In genomic region chr1:172148279-172148954, GRCm38 (mm10) we compare ENCODE assay signal across 8 mouse cellular contexts. TPM values are rescaled to one million over a fixed set of nuclear protein-coding genes. Genes with fewer than 3 reads are reported as not detected.
DNase-seq lines count a peak whose midpoint lies in the region; ATAC-seq lines count a peak whose summit lies in the region.

No protein-coding gene starts in this region.

- peak overlapping the region; percentile 89 for H3K9ac ChIP-seq in intestine, embryonic 15.5 days
- H3K9ac ChIP-seq in limb, embryonic 13.5 days, result peak overlapping the region; percentile 100
- peak overlapping the region; percentile 96 for H3K9ac ChIP-seq in midbrain, embryonic 12.5 days (replicated peaks)
- H3K9ac ChIP-seq in stomach, embryonic 14.5 days (replicated peaks; ENCODE audit: low read depth, low read length), result peak overlapping the region; percentile 99

- H3K36me3 ChIP-seq in intestine, embryonic 15.5 days, result peaks cover 15% of the 10 kb centered on the region
- H3K36me3 ChIP-seq in limb, embryonic 13.5 days, result peaks cover 35% of the 10 kb centered on the region
- peaks cover 28% of the 10 kb centered on the region for H3K36me3 ChIP-seq in midbrain, embryonic 12.5 days
- H3K36me3 ChIP-seq in stomach, embryonic 14.5 days (ENCODE audit: control insufficient read depth, insufficient read depth, low read length), result peaks cover 17% of the 10 kb centered on the region

- peak; percentile 38 for DNase-seq in layer of hippocampus, adult 11-12 months (ENCODE audit: low spot score)
- no peak for DNase-seq in layer of hippocampus, adult 9-10 months (ENCODE audit: low spot score)
- peak; percentile 62 for DNase-seq in c-Kit-negative CD71-positive TER-119-positive erythroid progenitor cells, embryonic 14.5 days (ENCODE audit: low read depth, low spot score)
- peak; percentile 67 for DNase-seq in forelimb bud, embryonic 11.5 days (ENCODE audit: low read depth, low spot score)

- peak overlapping the region; percentile 94 for H3K27ac ChIP-seq in intestine, embryonic 15.5 days
- peak overlapping the region; percentile 95 for H3K27ac ChIP-seq in limb, embryonic 13.5 days
- peak overlapping the region; percentile 92 for H3K27ac ChIP-seq in midbrain, embryonic 12.5 days (replicated peaks)
- H3K27ac ChIP-seq in stomach, embryonic 14.5 days (ENCODE audit: low read length), result peak overlapping the region; percentile 96

- H3K4me2 ChIP-seq in intestine, embryonic 15.5 days (replicated peaks), result peak overlapping the region; percentile 65
- peak overlapping the region; percentile 72 for H3K4me2 ChIP-seq in limb, embryonic 13.5 days (replicated peaks)
- peak overlapping the region; percentile 66 for H3K4me2 ChIP-seq in midbrain, embryonic 12.5 days (replicated peaks)
- peak overlapping the region; percentile 69 for H3K4me2 ChIP-seq in stomach, embryonic 14.5 days (replicated peaks; ENCODE audit: low read depth, low read length)

- no peaks in the 10 kb centered on the region for H3K9me3 ChIP-seq in intestine, embryonic 15.5 days
- H3K9me3 ChIP-seq in limb, embryonic 13.5 days, result no peaks in the 10 kb centered on the region
- no peaks in the 10 kb centered on the region for H3K9me3 ChIP-seq in midbrain, embryonic 12.5 days
- H3K9me3 ChIP-seq in stomach, embryonic 14.5 days (ENCODE audit: control insufficient read depth, low read depth, low read length), result no peaks in the 10 kb centered on the region

- H3K4me1 ChIP-seq in intestine, embryonic 15.5 days (replicated peaks), result no peaks in the 10 kb centered on the region; the same call in 1 of the 2 replicates
- peaks cover 29% of the 10 kb centered on the region for H3K4me1 ChIP-seq in limb, embryonic 13.5 days
- peaks cover 18% of the 10 kb centered on the region for H3K4me1 ChIP-seq in midbrain, embryonic 12.5 days
- peaks cover 7% of the 10 kb centered on the region for H3K4me1 ChIP-seq in stomach, embryonic 14.5 days (ENCODE audit: control insufficient read depth, insufficient read depth, low read length)

- WGBS in intestine, embryonic 15.5 days, result 0% methylated on average over 40 of the region's 40 CpGs
- under 1% methylated on average over 38 of the region's 40 CpGs for WGBS in limb, embryonic 13.5 days
- under 1% methylated on average over 34 of the region's 40 CpGs for WGBS in midbrain, embryonic 12.5 days
- WGBS in stomach, embryonic 14.5 days, result under 1% methylated on average over 33 of the region's 40 CpGs

- ATAC-seq in intestine, embryonic 15.5 days, result peak; percentile 74
- peak; percentile 61 for ATAC-seq in limb, embryonic 13.5 days (ENCODE audit: low FRiP score, low read depth)
- ATAC-seq in midbrain, embryonic 12.5 days (ENCODE audit: low FRiP score, low read depth), result peak; percentile 71
- no peak; the same call in 1 of the 2 replicates for ATAC-seq in stomach, embryonic 14.5 days (ENCODE audit: insufficient number of reproducible peaks, insufficient read depth, low FRiP score, low read depth)

- no peaks in the 10 kb centered on the region for H3K27me3 ChIP-seq in intestine, embryonic 15.5 days (replicated peaks)
- H3K27me3 ChIP-seq in limb, embryonic 13.5 days, result no peaks in the 10 kb centered on the region
- H3K27me3 ChIP-seq in midbrain, embryonic 12.5 days, result no peaks in the 10 kb centered on the region
- H3K27me3 ChIP-seq in stomach, embryonic 14.5 days (ENCODE audit: control insufficient read depth, insufficient read depth, low read length), result no peaks in the 10 kb centered on the region

- peak overlapping the region; percentile 74 for H3K4me3 ChIP-seq in intestine, embryonic 15.5 days (replicated peaks)
- peak overlapping the region; percentile 90 for H3K4me3 ChIP-seq in limb, embryonic 13.5 days
- H3K4me3 ChIP-seq in midbrain, embryonic 12.5 days, result peak overlapping the region; percentile 92
- H3K4me3 ChIP-seq in stomach, embryonic 14.5 days (ENCODE audit: low read depth, low read length), result peak overlapping the region; percentile 87

RNA-seq across cellular contexts. Expression of gene Dcaf8, which starts 0.5 kb away (rescaled TPM):
- polyA plus RNA-seq in intestine, embryonic 15.5 days (2015; fragmentation: Nextera tagmentation; extraction: Ambion mirVana), result 98.2 and 101 TPM in 2 replicates
- 173 and 176 TPM in 2 replicates for polyA plus RNA-seq in limb, embryonic 13.5 days (2015; fragmentation: Nextera tagmentation; extraction: Ambion mirVana)
- polyA plus RNA-seq in midbrain, embryonic 12.5 days (2016; fragmentation: Nextera tagmentation; extraction: Ambion mirVana), result 130 and 133 TPM in 2 replicates
- polyA plus RNA-seq in stomach, embryonic 14.5 days (2014; fragmentation: Nextera tagmentation; extraction: Ambion mirVana), result 116 TPM in 2 replicates

RNA-seq across cellular contexts. Expression of gene Pex19, which starts 21.9 kb away (rescaled TPM):
- polyA plus RNA-seq in intestine, embryonic 15.5 days (2015; fragmentation: Nextera tagmentation; extraction: Ambion mirVana), result 143 and 144 TPM in 2 replicates
- polyA plus RNA-seq in limb, embryonic 13.5 days (2015; fragmentation: Nextera tagmentation; extraction: Ambion mirVana), result 165 and 167 TPM in 2 replicates
- polyA plus RNA-seq in midbrain, embryonic 12.5 days (2016; fragmentation: Nextera tagmentation; extraction: Ambion mirVana), result 168 and 185 TPM in 2 replicates
- polyA plus RNA-seq in stomach, embryonic 14.5 days (2014; fragmentation: Nextera tagmentation; extraction: Ambion mirVana), result 125 and 135 TPM in 2 replicates

RNA-seq across cellular contexts. Expression of gene Pea15a, which starts 58.2 kb away (rescaled TPM):
- 86.4 and 89.0 TPM in 2 replicates for polyA plus RNA-seq in intestine, embryonic 15.5 days (2015; fragmentation: Nextera tagmentation; extraction: Ambion mirVana)
- polyA plus RNA-seq in limb, embryonic 13.5 days (2015; fragmentation: Nextera tagmentation; extraction: Ambion mirVana), result 108 and 113 TPM in 2 replicates
- polyA plus RNA-seq in midbrain, embryonic 12.5 days (2016; fragmentation: Nextera tagmentation; extraction: Ambion mirVana), result 350 and 356 TPM in 2 replicates
- 93.6 and 99.4 TPM in 2 replicates for polyA plus RNA-seq in stomach, embryonic 14.5 days (2014; fragmentation: Nextera tagmentation; extraction: Ambion mirVana)
